Mouse (Mus musculus): Measurements from ENCODE around the gene Zc3h15. TPM values are rescaled to one million over a fixed set of nuclear protein-coding genes. Genes with fewer than 3 reads are reported as not detected.
A peak's percentile ranks its signal among the peaks of the same experiment; 100 is the strongest.

The Zc3h15 gene
- polyA plus RNA-seq, 1 experiment from 2014 or later: 187 TPM

DNA sequence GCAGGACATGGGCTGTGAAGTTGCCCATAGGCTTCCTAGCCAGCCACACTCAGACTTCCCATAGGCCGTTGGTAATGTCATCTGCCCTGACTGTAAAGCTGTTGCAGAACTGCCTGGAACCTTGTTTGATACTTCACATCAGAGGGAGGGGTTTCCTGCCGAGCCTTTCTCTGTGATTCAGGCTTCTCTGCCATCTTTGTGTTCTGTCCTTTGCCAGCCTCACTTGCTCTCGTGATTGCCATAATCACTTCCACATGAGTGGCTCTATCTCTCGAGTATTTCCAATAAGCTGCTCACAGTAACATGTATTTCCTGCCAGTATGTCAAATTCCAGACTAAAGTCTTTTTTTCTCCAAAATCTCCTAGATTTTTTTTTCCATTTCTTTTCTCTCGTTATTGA, 31.4 kb downstream of the Zc3h15 start:
- Histone ChIP-seq H3K9me3 (replicated peaks) (no peaks in the 10 kb centered on the region), H3K36me3 (peaks cover 10% of the 10 kb centered on the region; the same call in 1 of the 2 replicates), H3K27me3 (replicated peaks) (no peaks in the 10 kb centered on the region), H3K4me2 (no peak overlapping the region), H3K4me1 (no peaks in the 10 kb centered on the region), H3K4me3 (replicated peaks) (no peak overlapping the region), H3K9ac (replicated peaks) (no peak overlapping the region), H3K27ac (replicated peaks) (no peak overlapping the region)
- WGBS: 48% methylated on average over 5 of the region's 5 CpGs
- ATAC-seq (ENCODE audit: low FRiP score): no peak

DNA sequence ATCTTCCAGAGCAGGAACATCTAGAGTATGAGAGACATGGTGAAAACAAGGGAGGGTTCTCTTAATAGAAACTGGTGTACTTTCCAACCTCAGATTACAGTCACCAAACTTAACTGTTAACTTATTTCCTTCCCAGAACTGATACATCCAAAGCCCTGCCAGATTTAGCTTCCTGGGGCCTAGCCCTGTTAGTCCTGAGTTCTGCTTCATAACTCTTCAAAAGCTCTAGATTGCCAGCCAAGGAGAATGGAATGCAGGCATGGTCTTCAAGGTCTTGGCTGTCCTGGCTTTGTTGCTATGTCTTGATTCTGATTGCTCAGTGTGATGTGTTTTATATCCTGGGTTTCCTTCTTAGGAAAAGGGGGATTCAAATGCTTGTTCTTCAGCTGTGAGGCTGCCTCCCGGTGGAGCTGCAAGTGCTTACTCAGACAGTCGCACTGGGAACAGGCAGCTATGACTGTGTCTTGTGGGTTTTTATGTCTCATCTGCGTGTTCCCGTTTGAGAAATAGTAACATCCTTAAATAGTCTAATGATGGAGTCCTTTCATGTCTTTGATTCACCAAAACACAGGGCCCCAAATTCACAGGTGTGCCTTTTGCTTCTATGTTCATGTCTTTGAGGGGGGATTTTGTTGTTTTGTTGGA, 32.1 kb downstream of the Zc3h15 start:
- Histone ChIP-seq H3K4me1 (no peaks in the 10 kb centered on the region), H3K4me2 (no peak overlapping the region), H3K9ac (replicated peaks) (no peak overlapping the region), H3K9me3 (replicated peaks) (no peaks in the 10 kb centered on the region), H3K36me3 (peaks cover 10% of the 10 kb centered on the region; the same call in 1 of the 2 replicates), H3K27ac (replicated peaks) (no peak overlapping the region), H3K4me3 (replicated peaks) (no peak overlapping the region), H3K27me3 (replicated peaks) (no peaks in the 10 kb centered on the region)
- no peak for ATAC-seq (ENCODE audit: low FRiP score)
- WGBS: 81% methylated on average over 4 of the region's 4 CpGs

- peak overlapping the region; percentile 46; the same call in 1 of the 2 replicates for H3K27ac ChIP-seq (replicated peaks)
- H3K4me1 ChIP-seq: no peaks in the 10 kb centered on the region
- H3K27me3 ChIP-seq (replicated peaks): no peaks in the 10 kb centered on the region
- H3K9ac ChIP-seq (replicated peaks): no peak overlapping the region
- no peak overlapping the region for H3K4me3 ChIP-seq (replicated peaks)
- no peaks in the 10 kb centered on the region for H3K36me3 ChIP-seq
- no peaks in the 10 kb centered on the region for H3K9me3 ChIP-seq (replicated peaks)
- WGBS: 27% methylated on average over 8 of the region's 8 CpGs
- no peak overlapping the region for H3K4me2 ChIP-seq
- peak; percentile 48; the same call in 1 of the 2 replicates for ATAC-seq (ENCODE audit: low FRiP score)
Measured at GRCm38 (mm10) chr2:83681332-83681731, 37.1 kb downstream of the Zc3h15 start.

DNA sequence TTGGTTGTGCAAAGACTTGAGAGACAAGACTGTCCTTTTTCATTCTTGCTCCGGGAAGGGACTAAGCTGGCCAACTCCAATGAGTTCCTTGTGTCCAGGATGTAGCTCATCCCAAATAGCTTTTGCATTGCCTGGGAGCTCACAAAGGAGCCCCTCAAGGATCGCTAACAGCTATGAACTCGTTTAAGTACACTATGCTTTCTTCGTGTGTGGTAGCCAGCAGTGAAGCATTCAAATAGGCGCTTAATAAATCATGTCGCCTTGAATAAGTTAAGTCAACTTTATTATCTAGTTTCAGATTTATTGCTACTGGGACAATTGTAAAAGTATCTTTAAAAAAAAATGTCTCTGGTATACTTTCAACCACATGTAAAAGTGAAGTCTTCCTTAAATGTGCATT, 37.5 kb downstream of the Zc3h15 start:
- ATAC-seq (ENCODE audit: low FRiP score): peak; percentile 77
- H3K9ac ChIP-seq (replicated peaks): no peak overlapping the region
- no peaks in the 10 kb centered on the region for H3K4me1 ChIP-seq

GRCm38 (mm10) chr2:83682282-83682681, 38.0 kb downstream of the Zc3h15 start:
- Histone ChIP-seq H3K27me3 (replicated peaks) (no peaks in the 10 kb centered on the region), H3K4me2 (no peak overlapping the region), H3K9ac (replicated peaks) (no peak overlapping the region), H3K36me3 (no peaks in the 10 kb centered on the region), H3K4me1 (no peaks in the 10 kb centered on the region), H3K27ac (replicated peaks) (0 out of 2 replicates have a peak overlapping the region, but pooled peaks have one; percentile 25), H3K4me3 (replicated peaks) (no peak overlapping the region), H3K9me3 (replicated peaks) (0 out of 2 replicates have a peak, but pooled peaks cover 2% of the 10 kb centered on the region)
- WGBS: 14% methylated on average over 8 of the region's 8 CpGs
- 0 out of 2 replicates have a peak, but pooled peaks have one; percentile 23 for ATAC-seq (ENCODE audit: low FRiP score)

More for the DNA sequence above, 37.5 kb downstream of the Zc3h15 start:
- H3K36me3 ChIP-seq: no peaks in the 10 kb centered on the region
- 16% methylated on average over 6 of the region's 6 CpGs for WGBS
- no peak overlapping the region for H3K27ac ChIP-seq (replicated peaks)
- no peaks in the 10 kb centered on the region for H3K27me3 ChIP-seq (replicated peaks)
- H3K4me3 ChIP-seq (replicated peaks): no peak overlapping the region
- H3K4me2 ChIP-seq: no peak overlapping the region
- H3K9me3 ChIP-seq (replicated peaks): no peaks in the 10 kb centered on the region

GRCm38 (mm10) chr2:83683731-83684519, 39.7 kb downstream of the Zc3h15 start:
- H3K4me2 ChIP-seq: no peak overlapping the region
- H3K27me3 ChIP-seq (replicated peaks): no peaks in the 10 kb centered on the region
- no peaks in the 10 kb centered on the region for H3K36me3 ChIP-seq
- no peak for ATAC-seq (ENCODE audit: low FRiP score)
- no peaks in the 10 kb centered on the region for H3K4me1 ChIP-seq
- no peak overlapping the region for H3K4me3 ChIP-seq (replicated peaks)
- WGBS: 80% methylated on average over 9 of the region's 9 CpGs
- H3K9ac ChIP-seq (replicated peaks): no peak overlapping the region
- H3K9me3 ChIP-seq (replicated peaks): peaks cover 2% of the 10 kb centered on the region; the same call in 1 of the 2 replicates
- no peak overlapping the region for H3K27ac ChIP-seq (replicated peaks)

- 84% methylated on average over 8 of the region's 8 CpGs for WGBS
- H3K4me3 ChIP-seq (replicated peaks): no peak overlapping the region
- H3K27me3 ChIP-seq (replicated peaks): no peaks in the 10 kb centered on the region
- H3K27ac ChIP-seq (replicated peaks): no peak overlapping the region
- no peak overlapping the region for H3K4me2 ChIP-seq
- H3K9ac ChIP-seq (replicated peaks): no peak overlapping the region
- H3K4me1 ChIP-seq: no peaks in the 10 kb centered on the region
- H3K36me3 ChIP-seq: no peaks in the 10 kb centered on the region
- H3K9me3 ChIP-seq (replicated peaks): peaks cover 2% of the 10 kb centered on the region; the same call in 1 of the 2 replicates
- ATAC-seq (ENCODE audit: low FRiP score): no peak
Measured at GRCm38 (mm10) chr2:83684691-83685090, 40.5 kb downstream of the Zc3h15 start.

- no peak overlapping the region for H3K4me2 ChIP-seq
- H3K27me3 ChIP-seq (replicated peaks): no peaks in the 10 kb centered on the region
- H3K27ac ChIP-seq (replicated peaks): no peak overlapping the region
- WGBS: 70% methylated on average over 2 of the region's 2 CpGs
- no peak overlapping the region for H3K9ac ChIP-seq (replicated peaks)
- no peak overlapping the region for H3K4me3 ChIP-seq (replicated peaks)
- ATAC-seq (ENCODE audit: low FRiP score): no peak
- H3K4me1 ChIP-seq: peaks cover 8% of the 10 kb centered on the region; the same call in 1 of the 2 replicates
- no peaks in the 10 kb centered on the region for H3K36me3 ChIP-seq
- peaks cover 2% of the 10 kb centered on the region; the same call in 1 of the 2 replicates for H3K9me3 ChIP-seq (replicated peaks)
Measured at GRCm38 (mm10) chr2:83690372-83690771, 46.1 kb downstream of the Zc3h15 start.

GRCm38 (mm10) chr2:83692651-83693545, 48.7 kb downstream of the Zc3h15 start:
- Histone ChIP-seq H3K9ac (replicated peaks) (no peak overlapping the region), H3K4me2 (no peak overlapping the region), H3K4me1 (peaks cover 8% of the 10 kb centered on the region; the same call in 1 of the 2 replicates), H3K9me3 (replicated peaks) (no peaks in the 10 kb centered on the region; the same call in 1 of the 2 replicates), H3K27ac (replicated peaks) (no peak overlapping the region), H3K27me3 (replicated peaks) (no peaks in the 10 kb centered on the region), H3K36me3 (no peaks in the 10 kb centered on the region), H3K4me3 (replicated peaks) (no peak overlapping the region)
- WGBS: 19% methylated on average over 10 of the region's 10 CpGs
- ATAC-seq (ENCODE audit: low FRiP score): no peak

- Histone ChIP-seq H3K27me3 (replicated peaks) (no peaks in the 10 kb centered on the region), H3K9ac (replicated peaks) (no peak overlapping the region), H3K4me3 (replicated peaks) (no peak overlapping the region), H3K9me3 (replicated peaks) (no peaks in the 10 kb centered on the region), H3K36me3 (no peaks in the 10 kb centered on the region), H3K27ac (replicated peaks) (no peak overlapping the region), H3K4me1 (peaks cover 8% of the 10 kb centered on the region; the same call in 1 of the 2 replicates), H3K4me2 (no peak overlapping the region)
- no peak; the same call in 1 of the 2 replicates for ATAC-seq (ENCODE audit: low FRiP score)
- 84% methylated on average over 7 of the region's 7 CpGs for WGBS
Measured at GRCm38 (mm10) chr2:83694061-83694460, 49.8 kb downstream of the Zc3h15 start.
